Mouse (Mus musculus) frontal cortex, adult 2 months (tissue): ENCODE results near the gene Epn3. TPM values are rescaled to one million over a fixed set of nuclear protein-coding genes. Genes with fewer than 3 reads are reported as not detected.

Experiments used
- DNase-seq, 2 experiments: peaks; one replicate each; pipeline ENCODE4 v3.0.0; 2022; ENCODE audit warnings: low spot score in 1 of 2; ENCODE audit errors: extremely low spot score in 1 of 2
- polyA plus RNA-seq: library from polyadenylated mRNA; depleted of rRNA; stranded (reverse); fragments of >200 nt; gene quantifications from 2 replicates; pipeline ENCODE4 v1.2.3, GENCODE M21; 2012

The Epn3 gene
- polyA plus RNA-seq, 1 experiment, result 0.60 TPM

DNA sequence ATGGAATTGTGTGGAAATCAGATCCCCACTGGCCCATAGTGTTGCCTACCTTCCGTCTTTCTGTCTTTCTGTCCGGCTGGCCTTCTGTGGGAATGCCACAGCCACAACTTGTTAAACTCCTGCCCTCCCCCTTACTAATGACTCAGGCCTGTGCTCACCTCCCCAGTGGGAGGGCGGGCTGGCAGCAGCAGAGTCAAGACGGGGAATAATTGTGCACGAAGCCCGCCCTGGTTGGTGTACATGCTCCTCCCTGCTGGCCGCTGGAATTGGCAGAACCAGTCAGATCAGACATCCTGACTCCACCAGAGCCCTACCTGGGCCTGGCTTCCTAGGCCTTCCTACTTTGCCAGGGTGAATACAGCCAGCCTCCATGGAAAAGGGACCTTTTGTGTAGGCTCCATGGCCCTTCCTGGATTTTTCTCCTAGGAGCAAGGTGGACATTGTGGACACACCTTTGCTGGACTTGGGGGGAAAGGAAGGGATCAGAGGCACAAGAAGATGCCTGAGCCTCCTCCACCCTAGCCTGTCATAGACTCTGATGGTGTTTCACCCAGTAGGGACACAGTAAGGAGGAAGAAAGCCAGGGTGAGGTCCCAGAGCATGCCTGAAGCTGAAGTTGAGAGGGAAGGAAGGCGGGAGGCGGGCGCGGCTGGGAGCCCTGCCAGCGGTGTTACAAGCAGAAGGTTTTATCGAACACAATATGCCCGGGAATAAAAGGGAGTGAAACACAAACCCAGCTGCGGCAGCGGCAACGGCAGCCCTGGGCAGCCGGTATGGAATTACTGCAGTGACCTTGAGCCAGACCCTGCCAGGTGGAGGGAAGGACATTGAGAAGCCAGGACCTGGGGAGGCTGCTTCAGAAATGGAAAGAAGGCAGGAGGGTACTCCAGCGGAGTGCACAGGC, 1.4 kb downstream of the Epn3 start:
- peak in 1 of 2 experiments; percentile 65 for DNase-seq

DNA sequence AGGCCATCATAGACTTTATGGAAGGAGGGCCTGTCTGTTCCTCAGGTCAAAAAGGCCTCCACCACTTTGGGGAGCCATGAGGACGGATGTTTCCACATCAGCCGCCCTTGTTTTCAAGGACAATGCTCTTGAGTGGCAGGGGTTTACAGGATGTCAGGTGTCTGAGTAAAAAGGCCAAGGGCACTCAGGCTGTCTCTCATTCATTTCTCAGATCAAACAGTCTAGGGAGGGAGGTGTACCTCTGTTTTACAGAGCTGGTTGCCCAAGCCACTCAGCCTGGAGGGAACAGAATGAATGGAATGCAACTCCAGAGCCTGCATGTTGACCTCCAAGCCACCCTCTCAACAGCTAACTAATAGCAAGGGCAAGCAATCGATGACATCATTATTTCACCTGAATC, 4.4 kb downstream of the Epn3 start:
- DNase-seq, result no peak

DNA sequence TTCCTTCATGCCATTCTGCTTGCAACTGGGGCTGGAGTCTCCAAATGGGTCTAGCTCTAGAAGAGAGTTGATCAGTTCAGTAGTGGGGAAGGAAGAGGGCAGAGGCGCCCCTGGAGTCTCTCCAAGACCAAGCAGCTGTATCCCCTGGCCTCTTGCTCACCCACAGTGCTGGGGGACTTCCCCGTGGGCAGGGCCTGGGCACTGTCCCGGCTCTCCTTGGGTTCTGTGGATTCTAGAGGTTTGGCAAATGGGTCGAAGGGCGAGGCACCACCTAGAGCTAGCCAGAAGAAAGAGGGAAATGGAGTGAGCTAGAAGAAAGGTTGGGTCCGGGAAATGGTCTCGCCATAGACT, 8.1 kb downstream of the Epn3 start:
- no peak for DNase-seq

DNA sequence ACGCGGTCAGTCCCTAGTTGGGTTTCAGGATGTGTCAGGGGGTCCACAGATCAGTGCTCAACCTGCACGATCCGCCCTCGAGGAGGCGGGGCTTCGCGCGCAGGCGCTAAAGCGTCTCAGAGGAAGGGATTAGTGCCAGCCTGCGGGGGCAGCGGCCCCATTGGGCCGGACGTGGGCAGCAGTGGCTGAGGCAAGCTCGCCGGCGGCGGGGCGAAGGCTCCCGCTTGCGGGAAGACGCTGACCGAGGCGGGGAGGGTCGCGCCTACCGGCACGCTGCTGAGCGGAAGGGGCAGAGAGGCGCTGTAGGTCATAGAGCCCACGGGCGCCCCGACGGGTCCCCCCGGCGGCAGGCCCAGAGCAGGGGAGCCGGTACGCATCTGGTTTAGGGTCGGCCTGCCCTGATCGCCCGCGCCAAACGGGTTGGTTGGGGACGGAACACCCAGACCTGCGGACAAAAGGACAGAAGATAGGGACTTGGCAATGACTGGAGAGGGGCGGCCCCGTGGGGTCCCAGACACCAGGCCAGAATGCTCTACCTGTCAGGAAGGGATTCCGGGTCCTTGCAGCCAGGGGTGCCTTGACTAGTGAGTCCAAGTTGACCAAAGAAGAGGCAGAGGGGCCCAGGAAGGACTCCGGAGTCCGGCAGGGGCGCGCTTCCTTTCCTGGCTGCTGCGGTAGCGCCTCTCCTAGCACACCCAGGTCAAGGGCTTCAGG, 8.6 kb downstream of the Epn3 start:
- peak in 1 of 2 experiments; percentile 69 for DNase-seq

DNA sequence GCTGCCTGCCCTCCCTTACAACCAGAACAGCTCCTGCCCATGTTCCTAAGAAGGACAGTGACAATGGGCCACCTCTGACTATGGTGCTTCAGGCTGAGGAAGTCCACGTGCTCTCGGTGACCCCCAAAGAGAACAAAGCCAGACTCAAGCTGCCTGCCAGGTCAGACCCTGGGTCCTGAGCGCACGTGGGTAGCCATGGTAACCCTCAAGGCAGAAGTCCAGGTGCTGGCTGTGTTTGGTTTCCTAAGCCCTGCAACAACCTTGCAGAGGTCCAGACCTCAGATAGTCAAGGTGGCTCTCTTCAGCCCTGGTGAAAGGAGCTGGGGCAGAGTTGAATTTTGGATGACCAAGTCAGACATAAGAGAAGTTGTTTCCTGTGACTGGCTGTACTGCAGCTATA, 10.0 kb downstream of the Epn3 start:
- no peak for DNase-seq

DNA sequence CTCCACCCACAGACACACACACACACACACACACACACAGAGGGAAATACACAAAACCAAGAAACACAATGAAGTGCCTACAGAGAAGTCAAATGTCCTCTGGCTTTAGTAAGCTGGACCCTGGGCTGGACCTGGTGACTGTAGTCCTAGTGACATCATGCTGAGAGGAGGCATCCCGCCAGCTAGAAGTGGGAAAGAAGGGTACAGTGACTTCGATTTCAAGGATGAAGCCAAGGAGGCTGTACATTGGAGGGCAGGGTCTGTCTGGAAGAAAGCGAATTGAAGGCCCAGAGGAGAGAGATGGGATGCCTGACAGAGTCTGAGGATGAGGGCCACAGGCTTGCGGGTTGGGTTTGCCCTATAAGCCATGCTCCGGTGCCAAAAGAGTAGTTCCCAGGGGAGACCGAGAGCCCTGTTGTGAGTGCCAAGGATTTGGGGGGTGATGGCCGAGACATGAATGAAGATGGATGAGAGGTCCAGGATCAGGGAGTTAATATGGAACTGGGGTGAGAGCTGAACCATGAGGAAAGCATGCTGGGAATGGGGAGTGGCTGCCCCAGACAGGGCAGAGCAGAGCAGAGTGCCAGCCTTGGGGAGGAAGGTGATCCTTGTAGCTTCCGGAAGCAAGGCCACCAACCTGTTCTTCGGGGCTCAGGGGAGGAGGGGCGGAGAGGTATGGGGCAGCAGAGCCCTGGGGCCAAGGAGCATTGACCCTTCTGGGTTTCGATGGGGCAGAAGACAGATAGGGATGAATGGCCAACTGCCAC, 10.8 kb downstream of the Epn3 start:
- DNase-seq, result no peak

DNA sequence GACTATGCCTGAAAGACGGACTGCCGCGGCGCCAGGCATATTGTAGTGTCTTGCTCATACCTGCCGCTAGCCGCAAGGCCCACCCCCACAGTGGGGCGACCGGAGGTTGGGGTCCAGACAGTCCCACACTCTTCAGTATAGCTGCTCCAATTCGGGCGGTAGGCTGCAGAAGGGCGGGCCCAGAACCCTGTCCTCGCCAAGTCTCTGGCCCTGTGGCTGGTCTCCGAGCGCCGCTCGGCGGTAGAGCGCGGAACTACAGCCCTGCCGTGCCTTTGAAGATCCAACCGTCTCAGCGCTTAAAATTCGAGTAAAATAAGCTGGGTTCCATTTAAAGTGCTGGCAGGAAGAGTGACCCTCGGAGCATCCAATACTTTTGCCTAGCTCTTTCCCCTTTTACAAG, 13.8 kb downstream of the Epn3 start, which contains the start of gene Spata20:
TSS of gene Spata20 (minus strand) at position 179 of the 400 bp plus-strand sequence.
- DNase-seq, result peak; percentile 65 to 97

DNA sequence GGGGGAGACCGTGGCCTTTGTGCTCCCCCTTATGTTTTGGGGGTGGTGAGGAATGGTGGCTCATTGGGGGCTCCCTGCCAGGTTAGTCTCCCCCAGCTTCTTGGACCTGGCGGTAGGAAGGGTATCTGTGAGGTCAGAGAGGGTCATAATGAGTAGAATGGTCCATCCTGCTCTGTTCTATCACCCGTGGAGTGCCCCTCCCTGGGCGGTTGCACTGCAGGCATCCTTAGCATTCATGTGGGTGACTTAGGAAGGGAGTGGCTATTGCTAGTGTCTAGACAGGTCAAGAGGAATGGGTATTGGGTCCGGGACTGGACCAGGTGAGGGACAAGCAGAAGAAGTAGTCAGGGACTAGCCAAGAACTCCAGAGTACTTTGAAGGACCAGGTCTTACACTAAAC, 14.6 kb downstream of the Epn3 start:
- DNase-seq, result no peak

DNA sequence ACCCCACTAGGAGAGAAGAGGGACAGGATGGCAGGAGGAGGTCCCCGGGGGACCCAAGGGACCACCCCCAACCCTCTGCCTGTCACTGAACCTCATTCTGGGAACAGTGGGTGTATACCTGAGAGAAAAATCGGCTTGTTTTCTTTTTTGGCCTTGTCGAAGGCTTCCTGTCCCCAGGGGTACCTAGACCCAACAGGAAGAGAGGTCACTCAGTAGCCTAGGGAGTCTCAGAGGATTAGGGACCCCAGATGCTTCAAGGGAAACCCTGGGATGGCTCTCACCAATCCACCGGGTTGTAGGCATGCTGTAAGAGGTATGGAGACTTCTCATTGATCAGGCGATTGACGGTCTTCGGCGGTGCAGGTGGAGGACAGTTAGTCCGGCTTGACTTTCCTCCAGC, 15.1 kb downstream of the Epn3 start:
- no peak for DNase-seq

DNA sequence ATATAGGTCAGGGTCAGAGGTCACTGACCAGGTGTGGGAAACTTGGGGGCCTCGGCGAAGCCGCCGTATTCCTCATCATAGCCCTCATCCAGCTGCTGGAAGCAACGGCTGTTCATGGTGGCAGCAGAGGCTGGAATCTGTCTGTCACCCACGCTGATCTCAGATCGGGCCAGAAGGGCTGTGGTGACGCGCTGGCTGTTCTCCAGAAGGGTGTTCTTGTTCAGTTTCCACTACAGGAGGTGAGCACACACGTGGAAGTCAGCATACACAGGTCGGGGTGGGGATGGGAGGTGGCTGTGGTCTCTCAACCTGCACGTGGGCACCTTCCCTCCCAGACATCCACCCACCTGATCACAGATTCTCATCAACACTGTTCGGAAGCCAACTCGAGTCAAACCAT, 15.9 kb downstream of the Epn3 start:
- no peak for DNase-seq

DNA sequence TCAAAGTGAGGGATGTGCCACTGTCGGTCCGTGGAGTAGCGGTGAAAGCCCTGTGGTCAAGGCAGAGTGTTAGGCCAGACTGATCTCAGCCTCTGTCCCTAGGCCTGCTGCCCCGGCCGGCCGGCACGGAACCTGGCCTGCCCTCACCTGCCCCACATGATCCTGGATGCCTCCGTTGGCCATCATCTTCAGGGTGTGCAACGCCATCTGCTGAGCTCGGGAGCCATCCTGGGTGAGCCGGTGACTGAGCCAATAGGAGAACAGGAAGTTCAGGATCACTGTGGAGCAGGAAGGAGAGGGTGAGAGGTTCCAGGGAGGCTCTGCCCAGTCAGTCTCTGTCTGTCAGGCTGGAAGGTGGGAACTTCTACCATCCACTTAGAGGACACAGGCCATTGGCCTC, 16.3 kb downstream of the Epn3 start:
- DNase-seq, result no peak

DNA sequence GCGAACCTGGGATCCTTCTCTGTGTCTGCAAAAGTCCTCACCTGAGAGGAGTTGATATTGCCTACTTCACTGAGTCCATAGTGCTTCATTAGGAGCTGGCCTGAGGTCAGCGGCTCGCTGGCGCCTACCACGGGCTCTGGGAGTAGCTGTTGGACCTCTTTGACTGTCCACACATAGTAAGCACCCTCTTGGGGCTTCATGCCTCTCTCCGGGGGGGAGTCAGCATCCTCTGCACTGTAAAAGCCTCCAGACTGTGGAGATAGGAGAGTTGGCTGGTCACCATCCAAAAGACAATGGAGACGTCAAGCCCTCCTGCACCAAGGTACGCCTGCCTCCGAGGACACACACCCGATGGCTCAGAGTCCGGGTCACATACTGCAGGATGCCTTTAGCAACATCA, 17.0 kb downstream of the Epn3 start:
- no peak for DNase-seq

DNA sequence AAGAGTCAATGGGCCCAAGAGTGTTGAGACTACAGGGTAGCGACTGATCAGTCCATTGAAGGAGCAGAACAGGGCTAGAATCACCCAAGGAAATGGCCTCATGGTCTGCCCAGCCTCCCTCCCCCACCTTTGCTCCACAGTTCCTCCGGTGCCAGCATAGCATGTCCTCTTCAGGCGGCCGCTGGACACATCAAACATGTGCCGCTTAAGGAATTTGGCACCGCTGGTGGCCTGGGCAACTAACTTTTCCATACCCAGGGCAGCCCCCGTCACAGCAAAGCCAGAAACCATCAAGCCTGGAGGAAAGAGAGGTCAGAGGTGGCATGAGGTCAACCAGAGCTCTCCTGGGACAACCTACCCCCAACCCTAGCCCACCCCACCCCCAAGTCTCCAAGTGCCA, 17.8 kb downstream of the Epn3 start:
- DNase-seq, result no peak

DNA sequence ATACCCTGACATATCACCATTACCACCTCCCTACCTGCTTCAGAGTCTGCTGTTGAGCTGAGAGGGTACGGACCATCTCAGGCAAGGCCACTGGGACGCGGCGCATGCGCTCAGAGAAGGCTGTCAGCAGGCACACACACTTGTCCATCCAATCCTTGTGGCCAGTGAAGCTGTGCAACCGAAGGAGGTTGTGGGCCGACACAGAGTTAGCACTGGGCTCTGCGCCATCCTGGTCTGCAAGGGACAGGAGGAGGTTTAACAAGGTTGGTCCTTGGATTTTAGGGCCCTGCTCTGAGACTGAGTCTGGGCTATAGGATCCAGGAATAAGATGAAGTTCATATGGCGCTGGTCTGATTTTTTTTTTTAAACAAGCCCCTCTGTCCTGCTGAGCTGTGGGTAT, 19.4 kb downstream of the Epn3 start:
- DNase-seq, result no peak

DNA sequence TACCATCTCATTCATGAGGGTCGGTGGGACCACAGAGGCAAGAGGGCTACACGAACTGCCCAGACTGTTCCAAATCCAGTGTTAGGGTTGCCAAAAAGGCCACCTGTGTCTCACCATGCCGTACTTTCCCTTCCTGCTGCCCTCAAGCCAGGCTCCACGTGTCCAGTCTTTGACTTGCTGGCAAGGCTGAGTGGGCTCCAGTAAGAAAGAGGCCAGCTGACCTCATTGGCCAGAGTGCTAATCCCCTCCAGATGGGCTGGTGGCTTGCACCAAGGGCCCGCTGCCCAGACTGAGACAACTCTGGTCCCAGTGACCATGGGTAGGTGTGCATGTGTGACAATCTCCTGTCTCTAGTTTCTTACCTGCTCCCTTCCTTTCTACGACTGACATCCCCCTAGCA, 22.1 kb downstream of the Epn3 start:
- no peak for DNase-seq

DNA sequence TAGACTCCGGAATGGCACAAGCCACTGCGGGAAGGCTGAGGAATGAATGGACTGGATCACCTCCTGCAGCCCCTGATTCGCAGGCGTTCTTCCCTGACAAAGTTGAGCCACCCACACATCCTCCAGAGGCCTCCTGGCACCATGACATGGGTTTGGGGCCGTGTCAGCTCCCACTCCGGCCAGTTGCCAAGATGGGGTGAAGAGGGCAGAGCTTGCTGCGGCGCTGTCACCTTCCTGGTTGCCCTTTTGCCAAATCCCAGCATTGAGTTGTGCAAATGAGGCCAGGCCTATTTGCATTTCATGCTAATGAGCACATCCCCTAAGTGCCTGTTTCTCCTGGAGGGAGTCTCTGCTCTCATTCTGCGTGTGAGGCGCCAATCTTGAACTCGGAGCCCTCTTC, 24.1 kb downstream of the Epn3 start:
- no peak for DNase-seq

DNA sequence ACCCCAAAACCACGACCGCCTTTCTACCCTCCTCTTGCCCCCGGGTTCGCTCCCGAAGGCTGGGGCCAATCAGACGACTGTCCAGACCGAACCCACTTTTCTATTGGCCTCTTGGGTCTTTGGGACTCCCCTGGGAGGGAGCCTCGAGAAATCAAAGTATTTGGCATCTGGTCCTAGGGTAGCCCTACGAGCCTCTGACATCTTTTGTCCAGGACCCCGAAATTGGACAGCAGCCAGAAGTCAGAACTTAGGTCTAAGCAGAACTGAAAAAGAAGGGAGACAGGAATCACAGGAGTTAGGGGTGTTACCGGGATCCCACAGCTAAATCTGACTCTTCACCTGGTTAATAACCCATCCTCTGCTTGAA, 25.2 kb downstream of the Epn3 start:
- DNase-seq, result no peak

DNA sequence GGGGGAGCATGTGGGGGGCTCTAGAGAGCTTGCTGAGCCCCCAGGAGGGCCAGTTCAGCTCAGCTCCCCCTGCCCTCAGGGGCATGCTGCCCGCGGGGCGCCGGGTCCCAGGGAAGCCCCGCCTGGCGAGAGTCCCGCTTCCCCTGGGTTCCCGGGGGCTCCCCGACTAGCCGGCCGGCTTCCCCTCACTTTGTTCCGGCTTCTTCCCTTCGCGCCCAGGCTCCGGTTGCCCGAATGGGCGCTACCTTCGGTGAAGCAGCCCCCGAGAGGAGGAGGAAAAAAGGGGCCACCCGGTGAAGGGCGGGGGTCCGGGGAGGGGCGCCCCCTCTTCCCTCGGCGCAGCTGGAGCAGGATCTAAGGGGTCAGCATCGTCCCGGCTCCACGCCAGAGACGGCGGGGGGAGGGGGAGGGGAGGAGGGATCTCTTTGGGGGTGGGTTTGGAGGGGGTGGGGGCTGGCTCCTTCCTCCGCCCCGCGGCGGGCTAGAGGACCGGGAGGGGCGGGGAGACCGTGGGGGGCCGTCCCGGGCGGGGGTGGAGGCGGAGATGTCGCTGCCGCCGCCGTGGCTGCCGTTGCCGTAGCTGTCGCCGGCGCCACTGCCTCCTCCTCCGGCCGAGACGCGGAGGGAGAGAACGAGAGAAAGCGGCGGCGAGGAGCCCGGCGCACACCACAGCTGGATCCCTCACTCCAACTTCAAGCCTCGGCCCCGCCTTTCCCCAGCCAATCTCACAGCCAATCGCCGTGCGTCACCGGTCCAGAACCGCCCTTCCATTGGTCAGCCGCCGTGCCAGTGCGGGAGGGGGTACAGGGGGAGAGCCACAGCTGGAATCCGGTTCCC, 25.8 kb downstream of the Epn3 start, which contains the start of gene Cacna1g:
TSS of gene Cacna1g (minus strand) at position 492 of the 837 bp plus-strand sequence.
- DNase-seq, result peak; percentile 72 to 90

DNA sequence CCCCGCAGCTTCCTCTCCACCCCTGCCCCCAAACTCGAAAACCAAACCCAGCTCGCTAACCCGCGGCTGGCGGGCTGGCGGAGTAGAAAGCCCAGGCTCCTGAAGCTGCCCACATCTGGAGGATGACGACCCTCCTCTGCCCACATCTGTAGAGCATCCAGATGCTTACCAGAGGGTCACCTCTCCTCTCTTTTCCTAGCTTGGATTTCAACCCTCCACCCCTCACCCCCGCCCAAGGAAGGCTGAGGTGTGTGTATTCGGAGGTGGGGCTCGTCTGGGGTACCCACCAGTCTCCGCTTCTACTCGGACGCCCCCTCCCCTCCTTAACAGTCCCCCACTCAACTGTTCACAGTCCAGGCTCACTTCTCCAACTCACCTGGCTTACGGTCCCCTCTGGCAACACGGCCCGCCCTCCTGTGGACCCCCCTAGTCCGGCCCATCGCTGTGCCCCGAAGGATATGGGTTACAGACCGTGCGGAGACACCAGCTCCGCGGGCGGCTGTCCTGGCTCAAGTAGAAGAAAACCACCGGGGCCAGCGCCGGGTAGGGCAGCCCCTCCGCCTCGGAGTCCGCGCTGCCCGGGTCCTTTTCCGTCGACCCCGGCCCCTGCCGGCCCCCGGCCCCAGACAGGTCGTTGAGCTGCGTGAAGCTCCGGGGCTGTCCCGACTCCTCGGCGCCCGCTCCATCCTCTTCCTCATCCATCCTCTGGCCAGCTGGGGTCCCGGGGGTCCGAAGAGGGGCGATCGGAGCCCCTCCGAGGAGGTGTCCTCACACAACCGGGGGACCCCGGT, 26.7 kb downstream of the Epn3 start:
- DNase-seq, result no peak

DNA sequence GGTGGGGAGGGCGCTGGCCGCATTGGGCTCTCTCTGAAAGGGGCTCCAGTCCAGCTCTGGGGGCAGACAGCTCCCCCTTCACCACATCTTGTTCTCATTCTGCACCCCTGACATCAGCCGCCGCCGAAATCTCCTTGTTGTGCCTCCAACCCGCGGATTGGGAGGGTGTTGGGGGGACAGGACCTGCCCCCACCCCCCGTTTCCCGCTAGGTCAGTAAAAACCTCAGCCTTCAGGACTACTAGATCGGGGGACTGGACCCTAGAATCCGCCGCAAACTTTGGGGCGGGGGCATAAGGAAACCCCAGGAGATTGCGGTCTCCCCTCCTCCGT, 27.2 kb downstream of the Epn3 start:
- no peak for DNase-seq
